Mouse (Mus musculus): Measurements from ENCODE around the gene Nlrc5.
"Not testable (repeated sequence)": the region's sequence is repeated elsewhere in the genome, so short reads cannot be mapped to it uniquely, and the experiment has no call there.

Gene Nlrc5

GRCm38 (mm10) chr8:94418017-94418416, 16.1 kb upstream of the Nlrc5 start:
- no peak for DNase-seq (ENCODE audit: low spot score)

DNA sequence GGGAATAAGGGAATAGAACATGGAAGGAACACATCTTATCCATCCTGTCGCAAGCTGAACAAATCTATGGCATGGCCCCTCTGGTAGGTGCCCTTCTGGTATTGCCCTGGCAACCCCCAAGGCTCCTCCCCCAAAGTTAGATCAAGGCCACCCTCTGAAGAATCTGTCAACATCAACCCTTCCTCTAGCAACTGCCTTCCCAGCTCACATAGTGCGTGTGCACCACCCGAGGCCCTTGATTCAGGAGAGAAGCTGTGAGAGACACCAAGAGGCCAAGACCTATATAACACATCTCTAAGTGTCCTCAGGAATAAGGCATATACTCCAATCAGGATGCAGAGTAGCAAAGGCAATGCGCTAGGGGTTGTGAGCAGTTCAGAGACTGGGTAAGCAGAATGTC, 11.9 kb upstream of the Nlrc5 start:
- DNase-seq (ENCODE audit: low spot score) = no peak

DNA sequence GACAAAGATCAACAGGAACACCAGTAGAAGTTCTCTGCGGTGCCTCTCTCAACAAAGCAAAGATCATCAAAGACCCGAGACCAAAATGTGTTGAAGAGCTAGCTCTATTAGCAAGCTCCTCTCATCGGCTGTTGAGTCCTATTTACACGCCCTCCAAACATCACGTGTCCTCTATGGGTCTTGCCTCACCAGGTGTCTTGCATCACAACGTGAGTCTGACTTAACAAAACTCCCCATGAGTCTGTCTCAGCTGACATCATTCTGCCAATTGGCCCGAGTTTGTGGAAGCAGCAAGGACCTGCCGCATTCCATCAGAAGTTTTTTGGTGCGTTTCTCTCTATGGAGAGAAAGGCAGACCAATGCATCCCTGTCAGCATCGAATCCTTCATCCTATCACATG, 6.2 kb upstream of the Nlrc5 start:
- DNase-seq (ENCODE audit: low spot score) = no peak

DNA sequence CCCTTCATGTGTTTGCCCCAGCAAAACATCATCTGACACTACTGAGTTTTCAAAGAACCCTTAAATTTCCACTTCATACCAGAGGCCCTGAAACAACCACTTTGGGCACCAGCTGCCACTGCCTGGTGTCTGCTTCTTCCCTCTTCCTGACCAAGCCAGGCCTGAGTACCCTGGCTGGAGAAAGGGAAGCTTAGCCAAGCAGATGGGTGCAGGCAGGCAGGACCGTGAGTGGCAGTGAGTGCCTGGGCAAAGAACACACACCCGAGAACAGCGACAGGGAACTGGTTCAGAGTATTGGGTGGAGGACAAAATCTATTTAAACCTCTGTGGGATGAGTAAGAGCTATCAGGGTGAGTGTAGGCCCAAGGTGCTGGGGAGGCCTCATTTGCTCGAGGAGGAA, 5.7 kb upstream of the Nlrc5 start:
- no peak for DNase-seq (ENCODE audit: low spot score)

GRCm38 (mm10) chr8:94429376-94429775, 4.8 kb upstream of the Nlrc5 start:
- no peak for DNase-seq (ENCODE audit: low spot score)

DNA sequence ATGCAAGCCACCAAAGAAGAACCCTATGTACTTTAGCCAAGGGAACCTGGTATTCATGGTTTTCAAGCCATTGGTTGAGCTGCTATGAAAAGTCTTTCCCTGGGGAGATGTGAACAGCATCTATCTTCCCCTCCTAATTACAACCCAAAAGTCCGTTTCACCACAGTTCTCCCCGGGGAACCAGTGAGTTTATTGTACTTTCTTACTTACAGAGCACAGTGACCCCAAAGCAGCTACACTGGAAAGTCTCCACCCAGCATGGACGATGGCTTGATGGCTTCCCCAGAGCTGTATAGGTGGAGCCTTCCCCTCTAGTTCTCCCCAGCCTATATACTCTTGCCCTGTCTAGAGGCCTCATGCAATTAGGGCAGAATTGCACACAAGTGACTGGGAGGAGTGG, 1.9 kb upstream of the Nlrc5 start:
- no peak for DNase-seq (ENCODE audit: low spot score)

DNA sequence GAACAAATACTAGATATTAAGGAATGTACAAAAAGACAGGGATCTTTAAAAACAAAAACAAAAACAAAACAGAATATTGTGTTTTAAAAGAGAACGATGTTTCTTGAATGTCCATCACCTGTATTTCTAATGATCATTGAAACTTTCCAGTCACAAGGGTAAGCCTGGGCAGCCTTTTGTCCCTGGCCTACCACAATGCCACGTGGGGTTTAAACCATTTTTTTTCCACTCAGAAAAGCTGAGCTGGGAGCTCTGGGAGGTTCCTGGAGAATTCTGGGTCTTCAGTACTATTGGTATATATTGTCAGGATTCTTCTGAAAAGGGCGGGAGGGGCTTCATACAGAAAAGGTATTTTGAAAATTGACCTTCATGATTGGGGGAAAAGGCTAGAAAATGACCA, 802 bp downstream of the Nlrc5 start:
- DNase-seq (ENCODE audit: low spot score) = no peak

GRCm38 (mm10) chr8:94435397-94436111, 1.4 kb downstream of the Nlrc5 start:
- DNase-seq (ENCODE audit: low spot score) = no peak

DNA sequence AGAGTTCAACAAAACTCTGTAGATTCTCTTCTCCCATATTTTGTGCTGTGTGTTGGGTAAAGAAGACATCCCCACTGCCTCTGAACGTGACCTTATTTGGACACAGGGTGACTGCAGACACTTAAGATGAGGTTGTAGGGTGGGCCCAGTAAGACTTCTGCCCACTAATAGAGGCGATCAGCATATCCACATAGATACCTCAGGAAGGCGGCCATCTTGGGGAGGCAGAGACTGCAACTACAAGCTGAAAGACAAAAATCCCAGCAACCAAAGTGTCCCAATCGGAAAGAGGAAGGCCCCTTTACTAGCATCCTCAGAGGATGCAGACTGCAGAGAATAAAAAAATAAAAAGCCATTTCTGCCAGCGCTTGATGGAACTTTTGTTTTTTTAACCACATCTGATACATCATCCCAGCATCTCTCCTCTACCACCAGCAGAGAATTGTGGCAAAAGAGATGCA, 2.0 kb downstream of the Nlrc5 start:
- DNase-seq (ENCODE audit: low spot score) = no peak

DNA sequence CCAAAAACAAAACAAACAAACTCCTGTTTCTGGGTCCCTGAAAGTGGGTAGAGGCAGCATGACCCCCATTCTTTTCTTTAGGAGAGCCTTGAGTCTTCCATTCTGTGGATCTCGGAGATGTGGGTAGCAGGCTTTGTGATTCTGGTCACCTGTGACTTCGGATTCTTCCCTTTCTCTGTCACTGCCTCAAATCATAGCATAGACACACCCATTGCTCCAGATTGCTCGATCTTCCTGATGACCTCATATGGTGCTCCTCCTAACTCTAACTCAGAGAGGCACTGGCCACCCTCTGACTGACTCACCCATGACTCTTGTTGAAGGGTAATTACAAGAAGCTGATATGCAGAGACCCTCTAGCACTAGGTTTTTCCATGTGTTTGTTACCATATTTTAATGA, 2.7 kb downstream of the Nlrc5 start:
- DNase-seq (ENCODE audit: low spot score) = no peak

- DNase-seq (ENCODE audit: low spot score) = no peak
Observed at GRCm38 (mm10) chr8:94438659-94439058, 4.5 kb downstream of the Nlrc5 start.

DNA sequence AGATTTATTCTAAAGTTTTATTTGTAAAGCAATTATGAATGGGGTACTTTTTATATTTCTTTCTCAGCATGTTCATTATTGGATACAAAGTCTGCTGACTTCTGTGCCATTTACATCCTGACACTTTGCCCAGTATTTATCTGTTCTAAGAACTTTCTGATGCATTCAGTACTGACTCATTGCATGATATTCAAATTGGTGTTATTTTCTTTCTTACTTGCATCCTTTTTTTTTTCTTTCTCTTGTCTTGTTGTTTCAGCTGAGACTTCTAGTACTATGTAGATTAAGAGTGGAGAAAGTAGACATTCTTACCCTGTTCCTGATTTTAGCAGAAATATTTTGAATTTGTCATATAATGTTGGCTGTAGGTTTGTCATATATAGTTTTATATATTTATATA, 5.5 kb downstream of the Nlrc5 start:
- no peak for DNase-seq (ENCODE audit: low spot score)

DNA sequence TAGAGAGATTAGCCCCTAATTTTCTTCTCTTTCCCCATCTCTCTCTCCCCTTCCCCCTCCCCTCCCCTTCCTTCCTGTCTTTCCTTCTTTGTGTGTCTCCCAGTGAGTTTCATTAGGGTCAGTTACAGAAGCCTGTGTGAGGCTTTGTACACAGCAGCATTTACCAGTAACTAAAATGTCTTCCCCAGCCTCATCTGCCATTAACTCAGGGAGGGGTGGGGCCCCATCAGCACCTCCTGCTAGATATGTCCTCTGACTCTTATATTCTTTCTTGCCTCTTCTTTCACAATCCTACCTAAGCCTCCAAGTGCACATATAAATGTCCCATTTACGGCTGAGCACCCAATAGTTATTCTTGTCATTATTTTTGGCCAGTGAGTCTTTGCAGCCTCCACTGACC, 6.2 kb downstream of the Nlrc5 start:
- no peak for DNase-seq (ENCODE audit: low spot score)

- no peak for DNase-seq (ENCODE audit: low spot score)
Observed at GRCm38 (mm10) chr8:94441686-94442085, 7.5 kb downstream of the Nlrc5 start.

GRCm38 (mm10) chr8:94443153-94443552, 9.0 kb downstream of the Nlrc5 start:
- DNase-seq (ENCODE audit: low spot score) = no peak

GRCm38 (mm10) chr8:94444480-94444879, 10.3 kb downstream of the Nlrc5 start:
- no peak for DNase-seq (ENCODE audit: low spot score)

DNA sequence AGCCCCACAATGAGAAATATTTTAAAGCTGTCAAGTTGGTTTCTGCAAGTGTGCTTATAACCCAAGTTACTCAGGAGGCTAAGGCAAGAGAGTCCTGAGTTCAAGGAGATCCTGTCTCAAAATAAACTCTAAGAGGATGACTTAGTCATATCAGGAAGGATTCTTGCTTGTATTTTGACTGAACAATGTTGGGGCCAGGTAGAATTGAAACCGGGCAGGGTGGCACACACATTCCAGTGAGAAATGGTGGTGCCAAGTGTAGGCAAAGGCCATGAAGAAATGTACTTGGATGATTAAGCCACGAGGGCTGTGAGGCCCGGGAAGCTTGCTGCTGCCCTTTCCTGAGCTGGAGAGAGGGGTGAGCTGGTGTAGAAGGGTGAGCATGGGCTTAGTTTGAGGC, 13.0 kb downstream of the Nlrc5 start:
- no peak for DNase-seq (ENCODE audit: low spot score)

- DNase-seq (ENCODE audit: low spot score) = no peak
Observed at GRCm38 (mm10) chr8:94447583-94448324, 13.6 kb downstream of the Nlrc5 start.

DNA sequence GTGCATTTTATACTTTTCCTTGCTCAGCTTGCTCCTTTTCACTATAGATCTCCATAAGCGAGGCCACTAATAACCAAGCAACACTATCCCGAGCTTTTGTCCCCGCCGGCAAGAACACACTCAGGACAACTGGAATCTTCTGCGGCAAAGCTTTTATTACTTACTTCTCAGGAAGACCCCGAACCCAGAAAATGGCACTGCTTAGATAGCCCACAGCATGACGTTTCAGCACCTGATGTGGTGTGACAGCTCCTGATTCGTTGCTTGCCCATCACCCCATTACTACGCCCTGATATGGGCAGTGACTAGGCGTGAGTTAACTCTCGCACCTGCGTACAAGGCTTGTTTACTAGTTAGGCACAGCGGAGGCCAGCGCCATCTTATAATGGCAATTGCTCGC, 18.8 kb downstream of the Nlrc5 start:
- not testable (repeated sequence) for DNase-seq (ENCODE audit: low spot score)

- DNase-seq (ENCODE audit: low spot score) = no peak
Observed at GRCm38 (mm10) chr8:94453868-94454488, 19.8 kb downstream of the Nlrc5 start.

DNA sequence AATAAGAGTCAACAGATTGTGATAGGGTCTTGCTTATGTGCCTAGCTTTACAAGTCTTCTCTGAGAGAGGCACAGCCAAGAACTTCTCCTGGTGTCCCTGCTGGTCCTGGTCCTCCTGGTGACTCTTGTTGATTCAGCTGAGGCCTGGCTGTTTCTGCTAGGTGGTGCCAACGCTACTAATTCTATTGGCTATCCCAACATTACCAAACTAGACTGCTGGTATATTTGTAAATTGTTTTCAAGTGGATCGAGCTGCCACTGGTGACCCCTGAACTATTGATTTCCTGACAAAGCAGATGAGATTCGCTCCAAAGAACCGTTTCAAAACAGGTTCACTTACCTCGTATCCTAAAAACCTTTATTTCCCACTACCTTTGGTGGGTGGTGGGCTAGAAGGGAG, 20.7 kb downstream of the Nlrc5 start:
- no peak for DNase-seq (ENCODE audit: low spot score)

- DNase-seq (ENCODE audit: low spot score) = no peak
Observed at GRCm38 (mm10) chr8:94456071-94456470, 21.9 kb downstream of the Nlrc5 start.

DNA sequence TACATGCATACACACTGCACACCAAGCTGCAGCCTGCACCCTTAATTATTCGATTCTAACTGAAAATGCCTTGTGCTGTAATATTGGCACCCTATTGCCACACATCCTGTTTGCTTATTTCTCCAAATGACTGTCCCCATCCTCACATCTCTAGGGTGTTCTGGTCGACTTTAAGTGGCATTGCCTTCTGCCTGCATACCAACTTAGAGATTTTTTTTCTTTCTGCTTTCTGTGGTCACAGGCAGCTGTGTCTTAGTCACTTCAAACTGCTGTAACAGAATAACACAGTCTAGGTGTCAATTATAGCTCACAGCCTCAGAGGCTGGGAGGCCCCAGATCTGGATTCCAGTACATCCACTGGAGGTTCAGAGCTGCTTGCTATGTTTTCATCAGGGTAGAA, 24.4 kb downstream of the Nlrc5 start:
- DNase-seq (ENCODE audit: low spot score) = no peak

All from left cerebral cortex, adult 11 months (tissue).